Mouse (Mus musculus): Measurements from ENCODE around the gene Nav2. TPM values are rescaled to one million over a fixed set of nuclear protein-coding genes. Genes with fewer than 3 reads are reported as not detected.

Gene Nav2
- polyA plus RNA-seq, 1 experiment from 2014 or later, result 25.6 TPM

- Histone ChIP-seq H3K4me3 (no peak overlapping the region), H3K9me3 (no peaks in the 10 kb centered on the region), H3K4me1 (replicated peaks) (peaks cover 70% of the 10 kb centered on the region), H3K27me3 (ENCODE audit: insufficient read depth, poor library complexity, severe bottlenecking) (peaks cover 15% of the 10 kb centered on the region; the same call in 1 of the 2 replicates), H3K36me3 (no peaks in the 10 kb centered on the region), H3K27ac (peak overlapping the region; percentile 37; the same call in 1 of the 2 replicates)
- no peak for DNase-seq (ENCODE audit: low spot score)
- WGBS, result 87% methylated on average over 10 of the region's 10 CpGs
Observed at GRCm38 (mm10) chr7:49055273-49055672, 146.8 kb downstream of the Nav2 start.

DNA sequence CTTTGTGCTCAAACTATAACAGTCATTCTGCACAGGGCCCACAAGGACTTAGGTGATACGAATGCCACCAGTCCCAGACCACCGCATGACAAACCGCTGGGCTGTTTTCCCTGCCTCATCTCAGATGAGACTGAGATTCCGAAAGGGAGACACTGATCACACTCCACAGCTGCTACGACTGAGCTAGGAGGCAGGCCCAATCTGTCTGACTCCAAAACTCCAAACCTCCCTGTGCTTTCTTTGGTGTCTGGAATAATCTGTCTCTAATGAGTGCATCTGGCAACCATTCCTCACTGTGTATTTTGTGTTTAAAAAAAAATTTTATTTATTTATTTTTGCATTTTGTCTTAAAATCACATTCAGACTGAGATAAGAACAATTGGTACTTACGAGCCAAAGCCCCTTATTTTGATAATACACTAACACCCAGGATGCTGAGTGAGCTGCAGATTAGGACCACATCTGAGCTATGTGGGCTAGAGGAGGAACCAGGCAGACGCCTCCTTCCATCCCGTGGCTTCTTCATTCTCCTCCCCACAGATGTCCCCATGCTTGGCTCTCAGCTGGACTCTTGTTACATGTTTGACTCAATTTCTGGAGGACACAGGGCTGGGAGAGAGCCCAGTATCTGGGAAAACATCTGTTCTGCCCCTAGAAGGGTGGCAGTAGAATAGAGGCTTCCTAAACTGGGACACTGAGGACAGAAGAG lies 149.9 kb downstream of the Nav2 start:
- DNase-seq (ENCODE audit: low spot score), result no peak
- H3K27me3 ChIP-seq (ENCODE audit: insufficient read depth, poor library complexity, severe bottlenecking), result peaks cover 29% of the 10 kb centered on the region; the same call in 1 of the 2 replicates
- WGBS, result 80% methylated on average over 8 of the region's 8 CpGs
- peaks cover 62% of the 10 kb centered on the region for H3K4me1 ChIP-seq (replicated peaks)
- H3K27ac ChIP-seq, result 0 out of 2 replicates have a peak overlapping the region, but pooled peaks have one; percentile 40
- no peak overlapping the region for H3K4me3 ChIP-seq
- H3K9me3 ChIP-seq, result no peaks in the 10 kb centered on the region
- no peaks in the 10 kb centered on the region for H3K36me3 ChIP-seq

GRCm38 (mm10) chr7:49064792-49065521 lies 156.4 kb downstream of the Nav2 start:
- Histone ChIP-seq H3K27ac (peak overlapping the region; percentile 81), H3K4me1 (replicated peaks) (peaks cover 84% of the 10 kb centered on the region)
- DNase-seq (ENCODE audit: low spot score), result no peak

GRCm38 (mm10) chr7:49065621-49066475 lies 157.3 kb downstream of the Nav2 start:
- DNase-seq (ENCODE audit: low spot score), result peak; percentile 60
- Histone ChIP-seq H3K36me3 (no peaks in the 10 kb centered on the region), H3K4me1 (replicated peaks) (peaks cover 93% of the 10 kb centered on the region), H3K27me3 (ENCODE audit: insufficient read depth, poor library complexity, severe bottlenecking) (peaks cover 34% of the 10 kb centered on the region), H3K27ac (peak overlapping the region; percentile 81), H3K4me3 (no peak overlapping the region), H3K9me3 (no peaks in the 10 kb centered on the region)
- 26% methylated on average over 9 of the region's 9 CpGs for WGBS

More at GRCm38 (mm10) chr7:49064792-49065521, 156.4 kb downstream of the Nav2 start:
- Histone ChIP-seq H3K9me3 (no peaks in the 10 kb centered on the region), H3K36me3 (no peaks in the 10 kb centered on the region), H3K27me3 (ENCODE audit: insufficient read depth, poor library complexity, severe bottlenecking) (peaks cover 39% of the 10 kb centered on the region), H3K4me3 (no peak overlapping the region)
- WGBS, result 80% methylated on average over 4 of the region's 4 CpGs

- H3K4me3 ChIP-seq, result no peak overlapping the region
- H3K36me3 ChIP-seq, result no peaks in the 10 kb centered on the region
- H3K4me1 ChIP-seq (replicated peaks), result peaks cover 97% of the 10 kb centered on the region
- H3K27ac ChIP-seq, result peak overlapping the region; percentile 81
- DNase-seq (ENCODE audit: low spot score), result no peak
- WGBS, result 82% methylated on average over 1 of the region's 1 CpGs
- H3K27me3 ChIP-seq (ENCODE audit: insufficient read depth, poor library complexity, severe bottlenecking), result peaks cover 26% of the 10 kb centered on the region
- H3K9me3 ChIP-seq, result no peaks in the 10 kb centered on the region
Observed at GRCm38 (mm10) chr7:49066828-49067227, 158.3 kb downstream of the Nav2 start.

DNA sequence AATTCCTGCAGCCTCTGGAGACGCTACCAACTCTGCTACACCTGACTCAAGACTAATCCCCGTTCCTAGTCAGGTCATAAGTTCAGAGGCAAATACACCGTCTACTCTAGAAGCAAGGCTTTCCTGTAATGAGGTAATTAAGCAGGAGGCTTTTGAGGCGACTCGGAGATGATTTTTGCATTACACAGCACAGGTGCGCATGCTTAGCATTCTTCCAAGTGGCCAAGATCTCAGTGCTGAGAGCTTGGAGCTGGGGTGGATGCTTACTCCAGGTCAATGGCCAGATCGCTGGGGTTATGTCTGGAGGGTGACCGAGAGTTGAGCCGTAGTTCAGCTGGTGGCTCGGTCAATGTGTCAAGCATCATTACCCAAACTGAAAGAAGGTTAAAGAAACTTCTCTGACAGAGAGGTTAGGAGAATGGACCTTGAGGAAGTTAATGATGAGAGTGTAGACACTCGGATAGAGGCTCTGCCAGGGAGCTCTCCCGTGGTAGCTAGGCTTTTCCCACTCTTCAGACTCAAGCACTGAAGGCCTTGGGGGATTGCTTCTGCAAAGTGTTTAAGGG lies 161.0 kb downstream of the Nav2 start:
- Histone ChIP-seq H3K27me3 (ENCODE audit: insufficient read depth, poor library complexity, severe bottlenecking) (peaks cover 41% of the 10 kb centered on the region), H3K4me3 (no peak overlapping the region), H3K9me3 (no peaks in the 10 kb centered on the region), H3K36me3 (no peaks in the 10 kb centered on the region), H3K4me1 (replicated peaks) (peaks cover 85% of the 10 kb centered on the region), H3K27ac (peak overlapping the region; percentile 60; the same call in 1 of the 2 replicates)
- 56% methylated on average over 12 of the region's 12 CpGs for WGBS
- DNase-seq (ENCODE audit: low spot score), result no peak

GRCm38 (mm10) chr7:49070621-49071020 lies 162.1 kb downstream of the Nav2 start:
- Histone ChIP-seq H3K4me3 (no peak overlapping the region), H3K9me3 (no peaks in the 10 kb centered on the region), H3K36me3 (no peaks in the 10 kb centered on the region), H3K27me3 (ENCODE audit: insufficient read depth, poor library complexity, severe bottlenecking) (peaks cover 47% of the 10 kb centered on the region), H3K27ac (peak overlapping the region; percentile 37; the same call in 1 of the 2 replicates), H3K4me1 (replicated peaks) (peaks cover 84% of the 10 kb centered on the region)
- 49% methylated on average over 1 of the region's 1 CpGs for WGBS
- no peak for DNase-seq (ENCODE audit: low spot score)

DNA sequence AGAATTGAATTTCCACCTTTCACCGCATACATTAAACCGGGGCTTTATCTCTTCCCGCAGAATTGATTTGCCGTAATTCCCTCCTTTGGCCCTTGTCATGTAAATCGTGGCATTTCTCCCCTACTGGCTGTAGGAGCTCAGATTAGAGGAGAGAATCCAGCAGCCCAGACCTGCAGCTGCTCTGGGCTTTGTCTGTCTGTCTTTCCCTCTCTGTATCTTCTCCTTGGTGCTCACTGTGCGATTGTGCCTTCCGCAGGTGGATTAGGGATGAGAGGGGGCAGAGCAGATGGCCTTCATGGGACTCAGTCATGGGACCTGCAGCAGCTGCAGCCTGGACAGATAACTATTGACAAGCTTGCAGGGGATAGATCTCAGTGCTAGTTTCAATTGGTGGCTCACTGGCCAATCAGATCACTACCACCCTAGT lies 162.6 kb downstream of the Nav2 start:
- H3K27me3 ChIP-seq (ENCODE audit: insufficient read depth, poor library complexity, severe bottlenecking), result peaks cover 49% of the 10 kb centered on the region
- peaks cover 84% of the 10 kb centered on the region for H3K4me1 ChIP-seq (replicated peaks)
- no peak overlapping the region for H3K4me3 ChIP-seq
- H3K9me3 ChIP-seq, result no peaks in the 10 kb centered on the region
- no peaks in the 10 kb centered on the region for H3K36me3 ChIP-seq
- peak overlapping the region; percentile 70; the same call in 1 of the 2 replicates for H3K27ac ChIP-seq
- no peak for DNase-seq (ENCODE audit: low spot score)
- 12% methylated on average over 7 of the region's 7 CpGs for WGBS

- H3K27me3 ChIP-seq (ENCODE audit: insufficient read depth, poor library complexity, severe bottlenecking), result peaks cover 26% of the 10 kb centered on the region
- H3K4me1 ChIP-seq (replicated peaks), result peaks cover 68% of the 10 kb centered on the region
- H3K27ac ChIP-seq, result no peak overlapping the region
- no peaks in the 10 kb centered on the region for H3K9me3 ChIP-seq
- H3K4me3 ChIP-seq, result no peak overlapping the region
- DNase-seq (ENCODE audit: low spot score), result no peak
- WGBS, result 75% methylated on average over 10 of the region's 10 CpGs
- no peaks in the 10 kb centered on the region for H3K36me3 ChIP-seq
Observed at GRCm38 (mm10) chr7:49075333-49075934, 166.9 kb downstream of the Nav2 start.

- no peaks in the 10 kb centered on the region for H3K36me3 ChIP-seq
- H3K27me3 ChIP-seq (ENCODE audit: insufficient read depth, poor library complexity, severe bottlenecking), result peaks cover 26% of the 10 kb centered on the region
Observed at GRCm38 (mm10) chr7:49076283-49076694, 167.8 kb downstream of the Nav2 start.

DNA sequence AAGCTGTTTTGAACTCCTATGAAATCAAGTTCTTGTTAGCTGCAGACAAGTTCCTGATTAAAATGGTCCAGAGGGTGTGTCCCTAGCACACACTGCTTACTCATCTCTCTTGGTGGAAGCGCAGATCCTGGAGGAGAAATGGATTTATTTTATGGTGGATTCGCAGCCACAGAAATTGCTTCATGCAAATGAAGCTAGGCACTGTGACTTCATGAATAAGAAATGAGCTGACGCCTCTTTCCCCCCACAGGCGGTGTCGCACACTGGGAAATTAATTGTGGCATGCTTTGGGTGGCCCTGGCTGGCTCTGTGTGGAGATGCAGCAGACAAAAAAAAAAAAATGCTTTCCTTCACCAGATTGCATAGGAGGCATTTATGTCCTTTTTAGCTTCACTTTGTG lies 170.4 kb downstream of the Nav2 start:
- Histone ChIP-seq H3K9me3 (no peaks in the 10 kb centered on the region), H3K36me3 (no peaks in the 10 kb centered on the region), H3K4me3 (no peak overlapping the region), H3K27me3 (ENCODE audit: insufficient read depth, poor library complexity, severe bottlenecking) (peaks cover 13% of the 10 kb centered on the region), H3K27ac (0 out of 2 replicates have a peak overlapping the region, but pooled peaks have one; percentile 29), H3K4me1 (replicated peaks) (peaks cover 67% of the 10 kb centered on the region)
- no peak for DNase-seq (ENCODE audit: low spot score)
- WGBS, result 58% methylated on average over 5 of the region's 5 CpGs

More at GRCm38 (mm10) chr7:49076283-49076694, 167.8 kb downstream of the Nav2 start:
- H3K4me3 ChIP-seq, result no peak overlapping the region
- 55% methylated on average over 8 of the region's 8 CpGs for WGBS
- H3K4me1 ChIP-seq (replicated peaks), result peaks cover 63% of the 10 kb centered on the region
- no peaks in the 10 kb centered on the region for H3K9me3 ChIP-seq
- no peak for DNase-seq (ENCODE audit: low spot score)
- H3K27ac ChIP-seq, result peak overlapping the region; percentile 56

Data from hindbrain, embryonic 10.5 days (tissue).